Mouse (Mus musculus) erythroblast, embryonic 14.5 days (primary cell): ENCODE measurements around the gene Crb1.

Source experiments
- GATA1 ChIP-seq: IDR thresholded peaks from 2 replicates; pipeline ENCODE4 v1.6.1; 2012; ENCODE audit warnings: low read length, inconsistent platforms, mixed read lengths
- TAL1 ChIP-seq: IDR thresholded peaks from 3 replicates; pipeline ENCODE4 v1.6.1; 2012; ENCODE audit warnings: low read length, inconsistent platforms, mixed read lengths

DNA sequence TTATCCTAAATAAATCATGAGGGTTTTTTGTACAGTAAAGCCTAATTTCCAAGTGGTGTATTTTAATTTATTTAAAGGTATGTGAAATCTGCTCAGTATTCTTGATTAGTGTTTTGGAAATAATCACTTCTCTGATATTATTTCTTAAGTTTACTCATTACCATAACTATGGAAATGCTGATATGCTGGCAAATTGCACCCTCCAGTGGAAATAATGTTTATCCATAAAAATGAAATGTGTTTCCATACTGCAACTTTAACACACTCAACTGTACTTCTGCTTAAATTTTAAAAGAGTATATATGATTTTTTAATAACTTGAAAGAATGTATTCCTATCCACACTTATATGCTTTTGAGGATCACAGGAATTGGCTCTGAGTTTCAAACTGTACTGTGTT lies 28.9 kb upstream of the Crb1 start:
- no peak for TF ChIP-seq GATA1
- TF ChIP-seq TAL1, result no peak
